ENCODE assay signal across 28 mouse cellular contexts in the genomic region with DNA sequence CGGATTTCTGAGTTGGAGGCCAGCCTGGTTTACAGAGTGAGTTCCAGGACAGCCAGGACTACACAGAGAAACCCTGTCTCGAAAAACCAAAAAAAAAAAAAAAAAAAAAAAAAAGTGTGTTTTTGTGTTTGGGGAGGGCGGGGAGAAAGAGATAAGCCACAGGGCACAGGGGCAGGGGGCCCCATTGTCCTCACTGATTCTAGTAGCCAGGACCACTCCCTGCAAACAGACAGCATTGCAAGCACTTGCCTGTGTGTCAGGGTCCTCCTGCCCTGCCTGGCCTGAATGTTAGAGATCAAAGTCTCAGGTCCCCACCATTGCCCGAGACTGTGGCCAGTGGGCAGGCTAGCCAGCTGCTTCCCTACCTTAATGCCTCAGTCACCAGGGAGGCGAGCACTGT. TPM values are rescaled to one million over a fixed set of nuclear protein-coding genes. Genes with fewer than 3 reads are reported as not detected.
DNase-seq lines count a peak whose midpoint lies in the region; ATAC-seq and TF ChIP-seq lines count a peak whose summit lies in the region.
"Had no signal": no experiment of that assay in that cellular context is flagged by ENCODE, and none has a peak within 500 bp of the region (broad histone marks: within the 10 kb centered on the region; RNA-seq: fewer than 3 reads in every experiment).

No protein-coding gene starts in this region.

- 67% methylated on average over 5 of the region's 5 CpGs for WGBS in intestine, embryonic 15.5 days
- WGBS in intestine, postnatal 0 days: 52% methylated on average over 4 of the region's 5 CpGs
- 63% methylated on average over 4 of the region's 5 CpGs for WGBS in liver, embryonic 11.5 days
- 39% methylated on average over 4 of the region's 5 CpGs for WGBS in liver, embryonic 14.5 days (ENCODE audit: insufficient replicate concordance)

- H3K4me1 ChIP-seq in intestine, embryonic 15.5 days (replicated peaks): no peaks in the 10 kb centered on the region
- no peaks in the 10 kb centered on the region for H3K4me1 ChIP-seq in intestine, postnatal 0 days (replicated peaks; ENCODE audit: control insufficient read depth, insufficient read depth, low read length)
- H3K4me1 ChIP-seq in ES-Bruce4 (ENCODE audit: control insufficient read depth, insufficient read depth, low read length): peaks cover 3% of the 10 kb centered on the region
- H3K4me1 ChIP-seq in liver, embryonic 11.5 days (replicated peaks; ENCODE audit: control insufficient read depth, insufficient read depth, low read length): peaks cover 15% of the 10 kb centered on the region
- peaks cover 0 to 9% of the 10 kb centered on the region in 2 experiments; a peak in 3 of 4 replicates for H3K4me1 ChIP-seq in liver, embryonic 14.5 days (replicated peaks; ENCODE audit: control insufficient read depth in 2 of 2, insufficient read depth in 2 of 2, low read length in 1 of 2)
- H3K4me1 ChIP-seq: embryonic facial prominence, embryonic 15.5 days had no signal

- no peak overlapping the region for H3K4me2 ChIP-seq in intestine, embryonic 15.5 days (replicated peaks)
- H3K4me2 ChIP-seq in intestine, postnatal 0 days (replicated peaks; ENCODE audit: low read depth): no peak overlapping the region
- H3K4me2 ChIP-seq in liver, embryonic 11.5 days: peak overlapping the region; percentile 50
- no peak overlapping the region for H3K4me2 ChIP-seq in liver, embryonic 14.5 days (ENCODE audit: low read depth)
- H3K4me2 ChIP-seq: embryonic facial prominence, embryonic 12.5 days; embryonic facial prominence, embryonic 15.5 days; heart, embryonic 13.5 days; hindbrain, embryonic 14.5 days had no signal

- ATAC-seq in intestine, embryonic 15.5 days: peak; percentile 34; the same call in 1 of the 2 replicates
- no peak for ATAC-seq in intestine, postnatal 0 days
- peak; percentile 63 for ATAC-seq in liver, embryonic 11.5 days (replicated peaks; ENCODE audit: low FRiP score)
- peak; percentile 33; the same call in 1 of the 2 replicates for ATAC-seq in liver, embryonic 14.5 days (ENCODE audit: insufficient read depth)
- ATAC-seq: forebrain, embryonic 14.5 days; forebrain, postnatal 0 days; hindbrain, postnatal 0 days had no signal

- 0 out of 2 replicates have a peak, but pooled peaks cover 6% of the 10 kb centered on the region for H3K36me3 ChIP-seq in intestine, embryonic 15.5 days
- peaks cover 21% of the 10 kb centered on the region; the same call in 1 of the 2 replicates for H3K36me3 ChIP-seq in intestine, postnatal 0 days (ENCODE audit: control insufficient read depth, insufficient read depth)
- no peaks in the 10 kb centered on the region for H3K36me3 ChIP-seq in ES-Bruce4 (ENCODE audit: control insufficient read depth, insufficient read depth, low read length, poor library complexity, severe bottlenecking)
- peaks cover 7% of the 10 kb centered on the region for H3K36me3 ChIP-seq in liver, embryonic 11.5 days (ENCODE audit: control insufficient read depth, insufficient read depth, low read length)
- H3K36me3 ChIP-seq in liver, embryonic 14.5 days (replicated peaks; ENCODE audit: control insufficient read depth, insufficient read depth, low read depth): no peaks in the 10 kb centered on the region

- H3K9me3 ChIP-seq in intestine, embryonic 15.5 days: no peaks in the 10 kb centered on the region
- H3K9me3 ChIP-seq in intestine, postnatal 0 days (ENCODE audit: control insufficient read depth): no peaks in the 10 kb centered on the region
- H3K9me3 ChIP-seq in ES-Bruce4 (replicated peaks; ENCODE audit: control insufficient read depth, insufficient read depth, low read length, poor library complexity, severe bottlenecking): no peaks in the 10 kb centered on the region
- H3K9me3 ChIP-seq in liver, embryonic 11.5 days (ENCODE audit: control insufficient read depth, low read length): no peaks in the 10 kb centered on the region
- no peaks in the 10 kb centered on the region for H3K9me3 ChIP-seq in liver, embryonic 14.5 days (ENCODE audit: control insufficient read depth, low read length)
- H3K9me3 ChIP-seq: embryonic facial prominence, embryonic 12.5 days; embryonic facial prominence, embryonic 15.5 days; heart, embryonic 13.5 days had no signal

- no peak for TF ChIP-seq EP300 in ES-Bruce4 (IDR thresholded peaks at IDR 0.05; ENCODE audit: insufficient read depth, low read depth, low read length)
- TF ChIP-seq EP300 in liver, embryonic 14.5 days (IDR thresholded peaks at IDR 0.05; ENCODE audit: low read depth): no peak

- TF ChIP-seq POLR2A in ES-Bruce4 (IDR thresholded peaks at IDR 0.05; ENCODE audit: insufficient read depth, low read length): no peak

- no peak for TF ChIP-seq CTCF in intestine, postnatal 0 days (IDR thresholded peaks at IDR 0.05; ENCODE audit: low read depth)
- TF ChIP-seq CTCF in ES-Bruce4 (IDR thresholded peaks at IDR 0.05; ENCODE audit: low read depth, low read length): no peak
- no peak for TF ChIP-seq CTCF in liver, embryonic 14.5 days (IDR thresholded peaks at IDR 0.05; ENCODE audit: low read depth)

- peak; percentile 49 for DNase-seq in liver, embryonic 11.5 days (ENCODE audit: low spot score)
- no peak for DNase-seq in liver, embryonic 14.5 days (ENCODE audit: low read depth in 3 of 3, low spot score in 3 of 3)
- DNase-seq in urinary bladder, postnatal 14 days (ENCODE audit: low spot score): no peak
- DNase-seq in kidney, adult 9 months: no peak
- DNase-seq: adrenal gland, adult 2 months; adrenal gland, postnatal 14 days; B cell, adult 2 months; cerebellum, adult 11 months; cerebellum, adult 2 months; cerebellum, adult 9-11 months; cerebellum, postnatal 25 days; forebrain, postnatal 0 days; gastrocnemius, adult 2 months; gastrocnemius, postnatal 14 days; heart, adult 11 months; heart, postnatal 14 days; heart, postnatal 4 days had no signal

- no peak overlapping the region for H3K4me3 ChIP-seq in intestine, embryonic 15.5 days (replicated peaks)
- H3K4me3 ChIP-seq in intestine, postnatal 0 days (ENCODE audit: low read depth, low read length): no peak overlapping the region
- peak overlapping the region; percentile 1; the same call in 1 of the 2 replicates for H3K4me3 ChIP-seq in ES-Bruce4 (ENCODE audit: low read depth, low read length)
- no peak overlapping the region for H3K4me3 ChIP-seq in liver, embryonic 11.5 days (ENCODE audit: low read depth, low read length)
- no peak overlapping the region for H3K4me3 ChIP-seq in liver, embryonic 14.5 days (ENCODE audit: insufficient read depth in 1 of 2, low read depth in 2 of 2, low read length in 2 of 2)
- H3K4me3 ChIP-seq: embryonic facial prominence, embryonic 12.5 days; embryonic facial prominence, embryonic 15.5 days; gastrocnemius, adult 2 months; heart, embryonic 13.5 days had no signal

- H3K27ac ChIP-seq in intestine, embryonic 15.5 days: no peak overlapping the region
- no peak overlapping the region for H3K27ac ChIP-seq in intestine, postnatal 0 days (ENCODE audit: low read depth, low read length)
- no peak overlapping the region for H3K27ac ChIP-seq in ES-Bruce4 (ENCODE audit: insufficient read depth, low read length)
- peak overlapping the region; percentile 10; the same call in 1 of the 2 replicates for H3K27ac ChIP-seq in liver, embryonic 11.5 days (ENCODE audit: low read depth, low read length)
- H3K27ac ChIP-seq in liver, embryonic 14.5 days: no peak overlapping the region
- H3K27ac ChIP-seq: embryonic facial prominence, embryonic 12.5 days; embryonic facial prominence, embryonic 15.5 days; gastrocnemius, adult 2 months; heart, embryonic 13.5 days; hindbrain, embryonic 14.5 days; hindbrain, postnatal 0 days had no signal

- no peak overlapping the region for H3K9ac ChIP-seq in intestine, embryonic 15.5 days
- H3K9ac ChIP-seq in intestine, postnatal 0 days (ENCODE audit: low read depth, low read length): no peak overlapping the region
- H3K9ac ChIP-seq in ES-Bruce4 (ENCODE audit: low read depth, poor library complexity, severe bottlenecking): peak overlapping the region; percentile 38
- peak overlapping the region; percentile 34; the same call in 1 of the 2 replicates for H3K9ac ChIP-seq in liver, embryonic 11.5 days (ENCODE audit: low read depth, low read length)
- H3K9ac ChIP-seq in liver, embryonic 14.5 days (replicated peaks): no peak overlapping the region
- H3K9ac ChIP-seq: embryonic facial prominence, embryonic 12.5 days; embryonic facial prominence, embryonic 15.5 days; forebrain, postnatal 0 days; heart, embryonic 13.5 days; hindbrain, embryonic 14.5 days had no signal

- no peaks in the 10 kb centered on the region for H3K27me3 ChIP-seq in intestine, embryonic 15.5 days (replicated peaks)
- no peaks in the 10 kb centered on the region for H3K27me3 ChIP-seq in intestine, postnatal 0 days (replicated peaks; ENCODE audit: control insufficient read depth, insufficient read depth, low read length)
- H3K27me3 ChIP-seq in ES-Bruce4 (ENCODE audit: control insufficient read depth, insufficient read depth, low read length, poor library complexity, severe bottlenecking): no peaks in the 10 kb centered on the region
- no peaks in the 10 kb centered on the region for H3K27me3 ChIP-seq in liver, embryonic 11.5 days (replicated peaks; ENCODE audit: control insufficient read depth, insufficient read depth, low read length)
- H3K27me3 ChIP-seq in liver, embryonic 14.5 days (ENCODE audit: control insufficient read depth, insufficient read depth, low read length): no peaks in the 10 kb centered on the region
- H3K27me3 ChIP-seq: embryonic facial prominence, embryonic 12.5 days; embryonic facial prominence, embryonic 15.5 days; heart, embryonic 13.5 days had no signal

RNA-seq across cellular contexts. Expression of a gene that starts 11.6 kb away (rescaled TPM):
- polyA plus RNA-seq in intestine, embryonic 15.5 days (2015; fragmentation: Nextera tagmentation; extraction: Ambion mirVana): 99.9 and 111 TPM in 2 replicates
- polyA plus RNA-seq in intestine, postnatal 0 days (2015; fragmentation: Nextera tagmentation; extraction: Ambion mirVana): 84.6 and 91.1 TPM in 2 replicates
- 26.6 and 27.0 TPM in 2 replicates for polyA plus RNA-seq in ES-Bruce4 (2011; ENCODE audit: insufficient read depth, insufficient read length, low read depth, missing spikeins)
- polyA plus RNA-seq in liver, embryonic 11.5 days (2014; fragmentation: Nextera tagmentation; extraction: Ambion mirVana): 93.8 and 97.2 TPM in 2 replicates
- polyA plus RNA-seq in liver, embryonic 14.5 days (2012; rRNA removed): 25.4 and 29.3 TPM in 2 replicates
- polyA plus RNA-seq in liver, embryonic 14.5 days (2014; fragmentation: Nextera tagmentation; extraction: Ambion mirVana): 46.2 and 51.2 TPM in 2 replicates

RNA-seq across cellular contexts. Expression of a gene that starts 12.6 kb away (rescaled TPM):
- polyA plus RNA-seq in intestine, embryonic 15.5 days (2015; fragmentation: Nextera tagmentation; extraction: Ambion mirVana): 41.1 and 42.8 TPM in 2 replicates
- 11.1 and 11.8 TPM in 2 replicates for polyA plus RNA-seq in intestine, postnatal 0 days (2015; fragmentation: Nextera tagmentation; extraction: Ambion mirVana)
- polyA plus RNA-seq in ES-Bruce4 (2011; ENCODE audit: insufficient read depth, insufficient read length, low read depth, missing spikeins): 29.3 and 33.9 TPM in 2 replicates
- polyA plus RNA-seq in liver, embryonic 11.5 days (2014; fragmentation: Nextera tagmentation; extraction: Ambion mirVana): 28.7 and 29.2 TPM in 2 replicates
- polyA plus RNA-seq in liver, embryonic 14.5 days (2012; rRNA removed): 13.8 and 13.9 TPM in 2 replicates
- polyA plus RNA-seq in liver, embryonic 14.5 days (2014; fragmentation: Nextera tagmentation; extraction: Ambion mirVana): 7.2 and 7.5 TPM in 2 replicates

RNA-seq across cellular contexts. Expression of a gene that starts 26.7 kb away (rescaled TPM):
- polyA plus RNA-seq in intestine, embryonic 15.5 days (2015; fragmentation: Nextera tagmentation; extraction: Ambion mirVana): 0.66 and 0.85 TPM in 2 replicates
- 1.3 and 1.6 TPM in 2 replicates for polyA plus RNA-seq in intestine, postnatal 0 days (2015; fragmentation: Nextera tagmentation; extraction: Ambion mirVana)
- 3.7 and 5.7 TPM in 2 replicates for polyA plus RNA-seq in ES-Bruce4 (2011; ENCODE audit: insufficient read depth, insufficient read length, low read depth, missing spikeins)
- 0.07 TPM in 1 of 2 replicates, not detected in the other for polyA plus RNA-seq in liver, embryonic 11.5 days (2014; fragmentation: Nextera tagmentation; extraction: Ambion mirVana)
- 0.04 TPM in 2 replicates for polyA plus RNA-seq in liver, embryonic 14.5 days (2012; rRNA removed)
- not detected in 2 replicates for polyA plus RNA-seq in liver, embryonic 14.5 days (2014; fragmentation: Nextera tagmentation; extraction: Ambion mirVana)
- polyA plus RNA-seq: heart, embryonic 16.5 days had no signal

RNA-seq across cellular contexts. Expression of a gene that starts 33.0 kb away (rescaled TPM):
- polyA plus RNA-seq in intestine, embryonic 15.5 days (2015; fragmentation: Nextera tagmentation; extraction: Ambion mirVana): 18.4 and 24.9 TPM in 2 replicates
- 29.5 and 31.2 TPM in 2 replicates for polyA plus RNA-seq in intestine, postnatal 0 days (2015; fragmentation: Nextera tagmentation; extraction: Ambion mirVana)
- polyA plus RNA-seq in ES-Bruce4 (2011; ENCODE audit: insufficient read depth, insufficient read length, low read depth, missing spikeins): not detected in 2 replicates
- 2.5 and 2.8 TPM in 2 replicates for polyA plus RNA-seq in liver, embryonic 11.5 days (2014; fragmentation: Nextera tagmentation; extraction: Ambion mirVana)
- 2.8 and 3.5 TPM in 2 replicates for polyA plus RNA-seq in liver, embryonic 14.5 days (2012; rRNA removed)
- 4.2 TPM in 2 replicates for polyA plus RNA-seq in liver, embryonic 14.5 days (2014; fragmentation: Nextera tagmentation; extraction: Ambion mirVana)
- polyA plus RNA-seq: forebrain, embryonic 11.5 days; forebrain, embryonic 14.5 days had no signal

RNA-seq across cellular contexts. Expression of a gene that starts 46.4 kb away (rescaled TPM):
- 258 and 259 TPM in 2 replicates for polyA plus RNA-seq in intestine, embryonic 15.5 days (2015; fragmentation: Nextera tagmentation; extraction: Ambion mirVana)
- polyA plus RNA-seq in intestine, postnatal 0 days (2015; fragmentation: Nextera tagmentation; extraction: Ambion mirVana): 318 and 324 TPM in 2 replicates
- polyA plus RNA-seq in ES-Bruce4 (2011; ENCODE audit: insufficient read depth, insufficient read length, low read depth, missing spikeins): 87.8 and 97.5 TPM in 2 replicates
- polyA plus RNA-seq in liver, embryonic 11.5 days (2014; fragmentation: Nextera tagmentation; extraction: Ambion mirVana): 241 and 251 TPM in 2 replicates
- polyA plus RNA-seq in liver, embryonic 14.5 days (2012; rRNA removed): 115 and 154 TPM in 2 replicates
- polyA plus RNA-seq in liver, embryonic 14.5 days (2014; fragmentation: Nextera tagmentation; extraction: Ambion mirVana): 239 and 242 TPM in 2 replicates

Comparison
In these comparisons a context has a peak if more than half of its experiments do, and no peak if none do; other contexts are left out.
1. H3K9ac ChIP-seq: peak in ES-Bruce4 (single experiment) and liver, embryonic 11.5 days (single experiment); none in intestine, embryonic 15.5 days (single experiment), intestine, postnatal 0 days (single experiment) and liver, embryonic 14.5 days (single experiment).